In the genomic region with DNA sequence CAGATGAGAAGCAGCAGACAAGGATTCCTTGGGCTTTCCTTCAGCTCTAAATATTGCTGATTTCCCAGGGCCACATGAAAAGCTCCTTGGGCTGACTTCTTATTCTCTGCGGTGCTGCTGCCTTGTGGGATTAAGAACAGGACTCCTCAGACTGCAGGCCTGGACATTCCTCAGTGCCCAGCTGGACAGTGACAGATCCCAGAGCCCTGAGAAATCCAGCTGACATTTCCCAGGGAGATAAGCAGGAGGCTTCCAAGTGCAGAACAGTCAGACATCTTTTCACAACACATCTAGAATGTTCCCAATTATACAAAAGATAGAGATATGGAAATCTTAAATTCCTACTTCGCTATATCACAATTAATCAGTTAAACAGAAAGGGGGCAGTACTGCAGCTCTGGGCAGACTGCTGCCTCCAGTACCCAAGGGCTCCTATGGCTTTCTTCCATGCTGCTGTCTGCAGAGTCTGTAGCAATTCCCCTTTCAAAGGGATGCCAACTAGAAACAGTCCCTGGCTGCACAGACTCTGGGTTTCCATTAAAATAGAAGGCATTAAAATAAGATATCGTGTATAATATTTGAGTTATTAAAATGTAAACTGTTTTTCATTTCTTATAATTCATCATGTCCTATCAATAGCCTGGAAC, we compare ENCODE assay signal across 19 mouse cellular contexts.
A peak's percentile ranks its signal among the peaks of the same experiment; 100 is the strongest.
DNase-seq lines count a peak whose midpoint lies in the region; ATAC-seq and TF ChIP-seq lines count a peak whose summit lies in the region.
"Had no signal": no experiment of that assay in that cellular context is flagged by ENCODE, and none has a peak within 500 bp of the region (broad histone marks: within the 10 kb centered on the region; RNA-seq: fewer than 3 reads in every experiment).

No protein-coding gene starts in this region.

- intact Hi-C loops in heart, postnatal 25 days (cut with DNase I), result loop anchor here (1.0 kb wide), 1 partner anchor 17 kb away; no protein-coding TSS in a partner anchor

- no peak overlapping the region for H3K4me3 ChIP-seq in embryonic facial prominence, embryonic 11.5 days (ENCODE audit: low read depth, low read length)
- H3K4me3 ChIP-seq in heart, postnatal 0 days (ENCODE audit: low read depth, low read length), result no peak overlapping the region
- no peak overlapping the region for H3K4me3 ChIP-seq in hindbrain, embryonic 12.5 days
- no peak overlapping the region for H3K4me3 ChIP-seq in forebrain, postnatal 0 days (ENCODE audit: low read depth, low read length)
- H3K4me3 ChIP-seq: erythroblast, embryonic 14.5 days; left cerebral cortex, adult 2 months; liver, embryonic 13.5 days; megakaryocyte, embryonic 14.5 days; myocyte had no signal

- DNase-seq in heart, adult 11 months, result peak; percentile 94
- DNase-seq in heart, postnatal 25 days (ENCODE audit: low spot score), result no peak
- DNase-seq in 3T3-L1 (ENCODE audit: low read depth, low spot score), result peak; percentile 13
- peak; percentile 27 for DNase-seq in embryonic facial prominence, embryonic 11.5 days (ENCODE audit: low spot score)
- peak; percentile 49 for DNase-seq in heart, postnatal 0 days (ENCODE audit: low spot score)
- DNase-seq in gastrocnemius, postnatal 4 days (ENCODE audit: low spot score in 2 of 2), result no peak
- DNase-seq in forebrain, postnatal 0 days, result no peak
- DNase-seq: cerebellum, postnatal 25 days; gastrocnemius, postnatal 10 days; kidney, postnatal 36 days; liver, embryonic 13.5 days; thymus, postnatal 25 days had no signal

- H3K9ac ChIP-seq in embryonic facial prominence, embryonic 11.5 days (replicated peaks; ENCODE audit: low read length), result no peak overlapping the region
- H3K9ac ChIP-seq in heart, postnatal 0 days (replicated peaks; ENCODE audit: low read depth, low read length), result no peak overlapping the region
- no peak overlapping the region for H3K9ac ChIP-seq in hindbrain, embryonic 12.5 days
- H3K9ac ChIP-seq in forebrain, postnatal 0 days, result no peak overlapping the region
- H3K9ac ChIP-seq: liver, embryonic 13.5 days had no signal

- no peak overlapping the region for H3K4me2 ChIP-seq in embryonic facial prominence, embryonic 11.5 days (ENCODE audit: low read depth, low read length)
- no peak overlapping the region for H3K4me2 ChIP-seq in heart, postnatal 0 days (ENCODE audit: low read depth, low read length)
- H3K4me2 ChIP-seq in hindbrain, embryonic 12.5 days (replicated peaks), result no peak overlapping the region
- no peak overlapping the region for H3K4me2 ChIP-seq in forebrain, postnatal 0 days (ENCODE audit: low read depth)
- H3K4me2 ChIP-seq: liver, embryonic 13.5 days had no signal

- H3K27me3 ChIP-seq in embryonic facial prominence, embryonic 11.5 days (ENCODE audit: control insufficient read depth, insufficient read depth, low read length), result no peaks in the 10 kb centered on the region
- H3K27me3 ChIP-seq in heart, postnatal 0 days (ENCODE audit: control insufficient read depth, insufficient read depth, low read length), result no peaks in the 10 kb centered on the region
- H3K27me3 ChIP-seq in hindbrain, embryonic 12.5 days, result no peaks in the 10 kb centered on the region
- no peaks in the 10 kb centered on the region for H3K27me3 ChIP-seq in forebrain, postnatal 0 days (ENCODE audit: insufficient read depth, low read length)
- H3K27me3 ChIP-seq: liver, embryonic 13.5 days; megakaryocyte, embryonic 14.5 days had no signal

- TF ChIP-seq CTCF in heart, postnatal 0 days (IDR thresholded peaks at IDR 0.05; ENCODE audit: low read depth), result peak; percentile 22; the same call in 1 of the 2 replicates
- TF ChIP-seq CTCF in forebrain, postnatal 0 days (IDR thresholded peaks at IDR 0.05; ENCODE audit: low read depth), result no peak

- H3K4me1 ChIP-seq in embryonic facial prominence, embryonic 11.5 days (ENCODE audit: control insufficient read depth, insufficient read depth, low read length), result no peaks in the 10 kb centered on the region
- no peaks in the 10 kb centered on the region for H3K4me1 ChIP-seq in heart, postnatal 0 days (ENCODE audit: control insufficient read depth, insufficient read depth)
- H3K4me1 ChIP-seq in hindbrain, embryonic 12.5 days, result no peaks in the 10 kb centered on the region
- no peaks in the 10 kb centered on the region for H3K4me1 ChIP-seq in forebrain, postnatal 0 days (ENCODE audit: insufficient read depth)
- H3K4me1 ChIP-seq: liver, embryonic 13.5 days; megakaryocyte, embryonic 14.5 days had no signal

- ATAC-seq in embryonic facial prominence, embryonic 11.5 days (replicated peaks; ENCODE audit: insufficient number of reproducible peaks, low FRiP score, low TSS enrichment, low read depth), result no peak
- ATAC-seq in heart, postnatal 0 days (ENCODE audit: insufficient read depth, low read depth), result peak; percentile 57; the same call in 1 of the 2 replicates
- ATAC-seq in hindbrain, embryonic 12.5 days (ENCODE audit: low FRiP score), result no peak
- no peak for ATAC-seq in forebrain, postnatal 0 days
- ATAC-seq: activated CD4-positive, CD25-positive, alpha-beta regulatory T cell, adult 4 months had no signal

- H3K36me3 ChIP-seq in embryonic facial prominence, embryonic 11.5 days (replicated peaks; ENCODE audit: control insufficient read depth, insufficient read depth, low read depth, low read length), result no peaks in the 10 kb centered on the region
- no peaks in the 10 kb centered on the region for H3K36me3 ChIP-seq in heart, postnatal 0 days (replicated peaks; ENCODE audit: control insufficient read depth, insufficient read depth, low read length)
- no peaks in the 10 kb centered on the region for H3K36me3 ChIP-seq in hindbrain, embryonic 12.5 days
- H3K36me3 ChIP-seq in forebrain, postnatal 0 days (ENCODE audit: insufficient read depth), result no peaks in the 10 kb centered on the region
- H3K36me3 ChIP-seq: G1E; liver, embryonic 13.5 days had no signal

- no peak overlapping the region for H3K27ac ChIP-seq in embryonic facial prominence, embryonic 11.5 days (replicated peaks; ENCODE audit: low read depth, low read length)
- H3K27ac ChIP-seq in heart, postnatal 0 days (ENCODE audit: low read depth), result no peak overlapping the region
- no peak overlapping the region for H3K27ac ChIP-seq in hindbrain, embryonic 12.5 days
- no peak overlapping the region for H3K27ac ChIP-seq in forebrain, postnatal 0 days (ENCODE audit: low read depth, low read length)
- H3K27ac ChIP-seq: left cerebral cortex, adult 2 months; liver, embryonic 13.5 days had no signal

- TF ChIP-seq EP300 in heart, postnatal 0 days (IDR thresholded peaks at IDR 0.05; ENCODE audit: low read depth), result no peak

- no peaks in the 10 kb centered on the region for H3K9me3 ChIP-seq in embryonic facial prominence, embryonic 11.5 days (replicated peaks; ENCODE audit: control insufficient read depth, low read length)
- no peaks in the 10 kb centered on the region for H3K9me3 ChIP-seq in heart, postnatal 0 days (replicated peaks; ENCODE audit: control insufficient read depth, low read length)
- H3K9me3 ChIP-seq in hindbrain, embryonic 12.5 days (replicated peaks), result no peaks in the 10 kb centered on the region
- no peaks in the 10 kb centered on the region for H3K9me3 ChIP-seq in forebrain, postnatal 0 days (ENCODE audit: low read length)
- H3K9me3 ChIP-seq: G1E; liver, embryonic 13.5 days; megakaryocyte, embryonic 14.5 days had no signal

- WGBS in embryonic facial prominence, embryonic 11.5 days, result 67% methylated on average over 3 of the region's 3 CpGs
- WGBS in heart, postnatal 0 days, result 19% methylated on average over 3 of the region's 3 CpGs
- WGBS in hindbrain, embryonic 12.5 days, result 71% methylated on average over 3 of the region's 3 CpGs
- WGBS in forebrain, postnatal 0 days, result 76% methylated on average over 3 of the region's 3 CpGs

Comparison
In these comparisons a context has a peak if more than half of its experiments do, and no peak if none do; other contexts are left out.
1. DNase-seq: peak in heart, adult 11 months (single experiment), 3T3-L1 (single experiment), embryonic facial prominence, embryonic 11.5 days (single experiment) and heart, postnatal 0 days (single experiment); none in heart, postnatal 25 days (single experiment), gastrocnemius, postnatal 4 days (0 of 2) and forebrain, postnatal 0 days (single experiment).